In genomic region chr14:118834313-118834712, GRCm38 (mm10) we compare ENCODE assay signal across 17 mouse cellular contexts. TPM values are rescaled to one million over a fixed set of nuclear protein-coding genes. Genes with fewer than 3 reads are reported as not detected.
DNase-seq lines count a peak whose midpoint lies in the region; ATAC-seq and TF ChIP-seq lines count a peak whose summit lies in the region.
"Had no signal": no experiment of that assay in that cellular context is flagged by ENCODE, and none has a peak within 500 bp of the region (broad histone marks: within the 10 kb centered on the region; RNA-seq: fewer than 3 reads in every experiment).

No protein-coding gene starts in this region.

- ATAC-seq in kidney, embryonic 15.5 days (replicated peaks; ENCODE audit: low FRiP score), result peak; percentile 51; the same call in 1 of the 2 replicates
- ATAC-seq in activated CD4-positive, CD25-positive, alpha-beta regulatory T cell, adult 4 months, result peak; percentile 95
- ATAC-seq in intestine, postnatal 0 days, result no peak
- ATAC-seq in cerebellum, adult (ENCODE audit: insufficient number of reproducible peaks, low FRiP score, low TSS enrichment), result no peak
- ATAC-seq: liver, embryonic 12.5 days had no signal

- H3K9me3 ChIP-seq in kidney, embryonic 15.5 days (replicated peaks), result no peaks in the 10 kb centered on the region
- H3K9me3 ChIP-seq in intestine, postnatal 0 days (ENCODE audit: control insufficient read depth), result no peaks in the 10 kb centered on the region
- H3K9me3 ChIP-seq: forebrain, embryonic 12.5 days; liver, embryonic 12.5 days had no signal

- no peak for TF ChIP-seq POLR2A in thymus, adult 2 months (IDR thresholded peaks at IDR 0.05; ENCODE audit: control insufficient read depth, extremely low read depth, insufficient read depth, low read length, poor library complexity)

- H3K4me3 ChIP-seq in kidney, embryonic 15.5 days (replicated peaks), result no peak overlapping the region
- H3K4me3 ChIP-seq in thymus, adult 2 months (ENCODE audit: control insufficient read depth, insufficient read depth, low read length), result no peak overlapping the region
- no peak overlapping the region for H3K4me3 ChIP-seq in intestine, postnatal 0 days (ENCODE audit: low read depth, low read length)
- H3K4me3 ChIP-seq: forebrain, embryonic 12.5 days; left cerebral cortex, adult 2 months; liver, embryonic 12.5 days had no signal

- DNase-seq in kidney, postnatal 10 days, result no peak
- peak; percentile 82 for DNase-seq in induced T-regulatory cell, adult 2 months (ENCODE audit: low read depth)
- peak; percentile 58 for DNase-seq in thymus, adult 2 months
- no peak for DNase-seq in layer of hippocampus, adult 18-20 months (ENCODE audit: low spot score in 2 of 2)
- DNase-seq: cerebellum, postnatal 25 days; heart, adult 18-20 months; heart, postnatal 36 days; kidney, adult 18-20 months; right cerebral cortex, adult 18-20 months had no signal

- WGBS in kidney, embryonic 15.5 days, result 3% methylated on average over 7 of the region's 7 CpGs
- WGBS in thymus, adult 2 months, result 3% methylated on average over 7 of the region's 7 CpGs
- WGBS in intestine, postnatal 0 days, result 17% methylated on average over 7 of the region's 7 CpGs

- no peaks in the 10 kb centered on the region for H3K27me3 ChIP-seq in kidney, embryonic 15.5 days
- no peaks in the 10 kb centered on the region for H3K27me3 ChIP-seq in thymus, adult 2 months (ENCODE audit: control insufficient read depth, insufficient read depth, low read length)
- no peaks in the 10 kb centered on the region for H3K27me3 ChIP-seq in intestine, postnatal 0 days (replicated peaks; ENCODE audit: control insufficient read depth, insufficient read depth, low read length)
- H3K27me3 ChIP-seq: liver, embryonic 12.5 days had no signal

- TF ChIP-seq CTCF in thymus, adult 2 months (IDR thresholded peaks at IDR 0.05; ENCODE audit: borderline replicate concordance, control insufficient read depth, extremely low read depth, insufficient read depth, low read length, poor library complexity), result no peak
- no peak for TF ChIP-seq CTCF in intestine, postnatal 0 days (IDR thresholded peaks at IDR 0.05; ENCODE audit: low read depth)

- H3K27ac ChIP-seq in kidney, embryonic 15.5 days, result peak overlapping the region; percentile 39
- peak overlapping the region; percentile 100 for H3K27ac ChIP-seq in thymus, adult 2 months (ENCODE audit: control insufficient read depth, insufficient read depth, low read length)
- no peak overlapping the region for H3K27ac ChIP-seq in intestine, postnatal 0 days (ENCODE audit: low read depth, low read length)
- H3K27ac ChIP-seq: forebrain, embryonic 12.5 days; left cerebral cortex, adult 2 months; liver, embryonic 12.5 days; macrophage had no signal

- H3K36me3 ChIP-seq in kidney, embryonic 15.5 days, result no peaks in the 10 kb centered on the region
- no peaks in the 10 kb centered on the region for H3K36me3 ChIP-seq in thymus, adult 2 months (ENCODE audit: control insufficient read depth, insufficient read depth, low read length)
- H3K36me3 ChIP-seq in intestine, postnatal 0 days (ENCODE audit: control insufficient read depth, insufficient read depth), result no peaks in the 10 kb centered on the region
- H3K36me3 ChIP-seq: forebrain, embryonic 12.5 days; liver, embryonic 12.5 days had no signal

- H3K4me2 ChIP-seq in kidney, embryonic 15.5 days, result 0 out of 2 replicates have a peak overlapping the region, but pooled peaks have one; percentile 7
- H3K4me2 ChIP-seq in intestine, postnatal 0 days (replicated peaks; ENCODE audit: low read depth), result no peak overlapping the region
- H3K4me2 ChIP-seq: forebrain, embryonic 12.5 days; liver, embryonic 12.5 days had no signal

- H3K9ac ChIP-seq in kidney, embryonic 15.5 days, result no peak overlapping the region
- H3K9ac ChIP-seq in intestine, postnatal 0 days (ENCODE audit: low read depth, low read length), result no peak overlapping the region
- H3K9ac ChIP-seq: forebrain, embryonic 12.5 days; liver, embryonic 12.5 days had no signal

- H3K4me1 ChIP-seq in kidney, embryonic 15.5 days, result peaks cover 14% of the 10 kb centered on the region
- peaks cover 32% of the 10 kb centered on the region for H3K4me1 ChIP-seq in thymus, adult 2 months (replicated peaks; ENCODE audit: control insufficient read depth, insufficient read depth, low read length)
- H3K4me1 ChIP-seq in intestine, postnatal 0 days (replicated peaks; ENCODE audit: control insufficient read depth, insufficient read depth, low read length), result no peaks in the 10 kb centered on the region

RNA-seq across cellular contexts. Expression of gene Cldn10, which starts 46.6 kb away (rescaled TPM):
- polyA plus RNA-seq in kidney, embryonic 15.5 days (2015; fragmentation: Nextera tagmentation; extraction: Ambion mirVana), result 22.8 and 25.3 TPM in 2 replicates
- polyA plus RNA-seq in activated CD4-positive, CD25-positive, alpha-beta regulatory T cell, adult 4 months (2017; shearing (Covaris generic)), result 1 to 10 TPM; 1.4 to 2.7 TPM
- 0.89 and 1.2 TPM in 2 replicates for polyA plus RNA-seq in thymus, adult 2 months (2012; rRNA removed)
- polyA plus RNA-seq in intestine, postnatal 0 days (2015; fragmentation: Nextera tagmentation; extraction: Ambion mirVana), result 1.5 and 1.7 TPM in 2 replicates
- total RNA-seq in layer of hippocampus, adult 18-20 months (2021), result 10 to 100 TPM; 32.6 to 39.8 TPM
- polyA plus RNA-seq: macrophage had no signal

Comparison
In these comparisons a context has a peak if more than half of its experiments do, and no peak if none do; other contexts are left out.
1. ATAC-seq: peak in kidney, embryonic 15.5 days (single experiment) and activated CD4-positive, CD25-positive, alpha-beta regulatory T cell, adult 4 months (single experiment); none in intestine, postnatal 0 days (single experiment) and cerebellum, adult (single experiment).
2. DNase-seq: peak in induced T-regulatory cell, adult 2 months (single experiment) and thymus, adult 2 months (single experiment); none in kidney, postnatal 10 days (single experiment) and layer of hippocampus, adult 18-20 months (0 of 2).